ENCODE assay signal across 9 mouse cellular contexts in the genomic region with DNA sequence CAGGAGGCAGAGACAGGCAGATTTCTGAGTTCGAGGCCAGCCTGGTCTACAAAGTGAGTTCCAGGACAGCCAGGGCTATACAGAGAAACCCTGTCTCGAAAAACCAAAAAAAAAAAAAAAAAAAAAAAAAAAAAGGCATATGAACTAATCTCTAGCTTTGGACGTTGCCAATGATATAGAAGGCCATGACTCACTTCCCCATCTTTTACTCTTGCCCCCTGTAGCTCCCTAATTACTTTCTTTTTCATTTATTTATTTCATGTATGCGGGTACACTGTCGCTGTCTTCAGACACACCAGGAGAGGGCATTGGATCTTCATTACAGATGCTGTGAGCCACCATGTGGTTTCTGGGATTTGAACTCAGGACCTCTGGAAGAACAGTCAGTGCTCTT. TPM values are rescaled to one million over a fixed set of nuclear protein-coding genes. Genes with fewer than 3 reads are reported as not detected.
DNase-seq lines count a peak whose midpoint lies in the region; ATAC-seq and TF ChIP-seq lines count a peak whose summit lies in the region.
"Not testable (repeated sequence)": the region's sequence is repeated elsewhere in the genome, so short reads cannot be mapped to it uniquely, and the experiment has no call there.
"Had no signal": no experiment of that assay in that cellular context is flagged by ENCODE, and none has a peak within 500 bp of the region (broad histone marks: within the 10 kb centered on the region; RNA-seq: fewer than 3 reads in every experiment).

No protein-coding gene starts in this region.

- H3K79me2 ChIP-seq in CH12.LX (replicated peaks; ENCODE audit: control insufficient read depth, extremely low read depth, insufficient read depth, poor library complexity, severe bottlenecking) (peaks cover 12% of the 10 kb centered on the region), MEL (ENCODE audit: control insufficient read depth, insufficient read depth, low read length, poor library complexity) (peaks cover 21% of the 10 kb centered on the region), macrophage (ENCODE audit: inconsistent target) (peaks cover 35% of the 10 kb centered on the region)

- in situ Hi-C loops in CH12.LX (cut with MboI; ENCODE audit: low pct_ligation_motif_present, low pct_unique_long_range_greater_than_20kb, low sequenced_read_pairs), result not testable (repeated sequence)

- peaks cover 15 to 29% of the 10 kb centered on the region in 2 experiments for H3K36me3 ChIP-seq in CH12.LX (replicated peaks in 1 of 2; ENCODE audit: control insufficient read depth in 1 of 2, insufficient read depth in 1 of 2, low read length in 1 of 2)
- H3K36me3 ChIP-seq in MEL (ENCODE audit: control insufficient read depth in 1 of 2, insufficient read depth in 2 of 2, low read length in 2 of 2), result peaks cover 10 to 23% of the 10 kb centered on the region in 2 experiments
- not testable (repeated sequence) for H3K36me3 ChIP-seq in liver, embryonic 11.5 days (ENCODE audit: control insufficient read depth, insufficient read depth, low read length); liver, embryonic 13.5 days; macrophage (ENCODE audit: inconsistent target); spleen, adult 2 months (ENCODE audit: control insufficient read depth, insufficient read depth, low read length)

- peak overlapping the region; percentile 80 for H3K27ac ChIP-seq in CH12.LX (ENCODE audit: insufficient read depth, low read depth)
- H3K27ac ChIP-seq in MEL (ENCODE audit: control insufficient read depth, low read depth, low read length), result peak overlapping the region; percentile 97
- H3K27ac ChIP-seq in bone marrow macrophage, adult 2 months (ENCODE audit: insufficient read depth, low read depth, low read length), result peak overlapping the region; percentile 99
- peak overlapping the region; percentile 28; the same call in 1 of the 2 replicates for H3K27ac ChIP-seq in liver, embryonic 11.5 days (ENCODE audit: low read depth, low read length)
- H3K27ac ChIP-seq in liver, embryonic 13.5 days, result peak overlapping the region; percentile 66; the same call in 1 of the 2 replicates
- peak overlapping the region; percentile 91 for H3K27ac ChIP-seq in macrophage
- H3K27ac ChIP-seq in spleen, adult 2 months (ENCODE audit: insufficient read depth, low read length), result peak overlapping the region; percentile 79

- H3K4me2 ChIP-seq in CH12.LX (ENCODE audit: insufficient read depth, low read depth, poor library complexity, severe bottlenecking), result peak overlapping the region; percentile 75
- peak overlapping the region; percentile 63; the same call in 1 of the 2 replicates for H3K4me2 ChIP-seq in liver, embryonic 11.5 days
- peak overlapping the region; percentile 55; the same call in 1 of the 2 replicates for H3K4me2 ChIP-seq in liver, embryonic 13.5 days

- TF ChIP-seq CTCF in CH12.LX (conservative IDR thresholded peaks at IDR 0.05 in 1 of 2, IDR thresholded peaks at IDR 0.05 in 1 of 2; ENCODE audit: low read depth in 2 of 2, low read length in 2 of 2); bone marrow macrophage, adult 2 months (IDR thresholded peaks at IDR 0.05; ENCODE audit: low read depth, low read length); spleen, adult 2 months (IDR thresholded peaks at IDR 0.05; ENCODE audit: extremely low read depth, insufficient read depth, insufficient read length, insufficient replicate concordance): not testable (repeated sequence)
- peak in 1 of 3 experiments; percentile 31; a peak in 2 of 6 replicates for TF ChIP-seq CTCF in MEL (IDR thresholded peaks at IDR 0.05 in 2 of 3, conservative IDR thresholded peaks at IDR 0.05 in 1 of 3; ENCODE audit: control insufficient read depth in 1 of 3, insufficient read depth in 1 of 3, low read depth in 2 of 3, low read length in 3 of 3, poor library complexity in 1 of 3, severe bottlenecking in 1 of 3)

- WGBS in liver, embryonic 11.5 days, result 75% methylated on average over 4 of the region's 5 CpGs
- WGBS in liver, embryonic 13.5 days (ENCODE audit: insufficient replicate concordance), result 58% methylated on average over 4 of the region's 5 CpGs
- WGBS in macrophage (ENCODE audit: missing documents), result 70% methylated on average over 2 of the region's 5 CpGs
- 55% methylated on average over 5 of the region's 5 CpGs for WGBS in spleen, adult 2 months

- peak overlapping the region in 2 of 3 experiments; percentile 59 to 61 for H3K4me3 ChIP-seq in CH12.LX (replicated peaks in 1 of 3; ENCODE audit: low read depth in 2 of 3, low read length in 2 of 3, poor library complexity in 1 of 3)
- H3K4me3 ChIP-seq in MEL (ENCODE audit: control insufficient read depth in 1 of 2, insufficient read depth in 1 of 2, low read depth in 2 of 2, low read length in 2 of 2), result peak overlapping the region; percentile 63 to 75
- peak overlapping the region; percentile 69 for H3K4me3 ChIP-seq in bone marrow macrophage, adult 2 months (ENCODE audit: insufficient read depth, low read length)
- H3K4me3 ChIP-seq in liver, embryonic 11.5 days (ENCODE audit: low read depth, low read length); liver, embryonic 13.5 days (replicated peaks); macrophage (ENCODE audit: inconsistent target); spleen, adult 2 months (ENCODE audit: extremely low read depth, insufficient read depth, insufficient read length): not testable (repeated sequence)

- dilution Hi-C loops in CH12.LX (cut with MboI; ENCODE audit: extremely low pct_ligation_motif_present, extremely low pct_unique_long_range_greater_than_20kb, low sequenced_read_pairs), result not testable (repeated sequence)

- TF ChIP-seq RAD21 in CH12.LX (IDR thresholded peaks at IDR 0.05; ENCODE audit: low read depth, low read length); MEL (IDR thresholded peaks at IDR 0.05; ENCODE audit: low read depth, low read length): not testable (repeated sequence)

- H3K9me3 ChIP-seq in CH12.LX (replicated peaks; ENCODE audit: low read length); MEL (replicated peaks; ENCODE audit: insufficient read depth, low read length); liver, embryonic 11.5 days (ENCODE audit: control insufficient read depth, low read length); liver, embryonic 13.5 days (replicated peaks): not testable (repeated sequence)

- not testable (repeated sequence) for H3K4me1 ChIP-seq in CH12.LX (ENCODE audit: control insufficient read depth in 1 of 2, insufficient read depth in 2 of 2); liver, embryonic 11.5 days (replicated peaks; ENCODE audit: control insufficient read depth, insufficient read depth, low read length); spleen, adult 2 months (ENCODE audit: control insufficient read depth, insufficient read depth, insufficient read length)
- peaks cover 3 to 23% of the 10 kb centered on the region in 2 experiments for H3K4me1 ChIP-seq in MEL (ENCODE audit: control insufficient read depth in 1 of 2, insufficient read depth in 2 of 2, low read length in 2 of 2)
- H3K4me1 ChIP-seq in bone marrow macrophage, adult 2 months (ENCODE audit: control insufficient read depth, insufficient read depth, low read length), result peaks cover 21% of the 10 kb centered on the region
- H3K4me1 ChIP-seq in liver, embryonic 13.5 days (replicated peaks), result peaks cover 12% of the 10 kb centered on the region

- H3K9ac ChIP-seq in CH12.LX (ENCODE audit: insufficient read depth, low read depth), result peak overlapping the region; percentile 59; the same call in 1 of the 2 replicates
- H3K9ac ChIP-seq in MEL (ENCODE audit: control insufficient read depth, low read depth, low read length, poor library complexity, severe bottlenecking), result peak overlapping the region; percentile 85
- H3K9ac ChIP-seq in liver, embryonic 11.5 days (ENCODE audit: low read depth, low read length); liver, embryonic 13.5 days: not testable (repeated sequence)

- not testable (repeated sequence) for TF ChIP-seq POLR2A in CH12.LX (IDR thresholded peaks at IDR 0.05; ENCODE audit: low read depth, low read length); MEL (IDR thresholded peaks at IDR 0.05; ENCODE audit: control insufficient read depth in 1 of 2, insufficient read depth in 1 of 2, low read depth in 1 of 2, low read length in 2 of 2, poor library complexity in 1 of 2); bone marrow macrophage, adult 2 months (IDR thresholded peaks at IDR 0.05; ENCODE audit: borderline replicate concordance, low read depth, low read length); spleen, adult 2 months (IDR thresholded peaks at IDR 0.05; ENCODE audit: low read depth, low read length)

- TF ChIP-seq EP300 in CH12.LX (IDR thresholded peaks at IDR 0.05; ENCODE audit: low read length), result not testable (repeated sequence)
- TF ChIP-seq EP300 in MEL (IDR thresholded peaks at IDR 0.05; ENCODE audit: low read depth in 1 of 2, low read length in 2 of 2), result peak; percentile 40 to 61; a peak in 3 of 4 replicates

- not testable (repeated sequence) for H3K27me3 ChIP-seq in CH12.LX (replicated peaks); MEL (ENCODE audit: control insufficient read depth in 1 of 2, insufficient read depth in 2 of 2, low read length in 2 of 2); liver, embryonic 11.5 days (replicated peaks; ENCODE audit: control insufficient read depth, insufficient read depth, low read length); liver, embryonic 13.5 days; spleen, adult 2 months (ENCODE audit: control insufficient read depth, insufficient read depth, low read length)

- DNase-seq in 416B (ENCODE audit: low read depth) (peak; percentile 58), MEL (ENCODE audit: low read depth, low spot score) (peak; percentile 77)
- DNase-seq in CH12.LX (ENCODE audit: extremely low read depth); liver, embryonic 11.5 days (ENCODE audit: low spot score); liver, embryonic 13.5 days; spleen, adult 2 months (ENCODE audit: low read depth in 1 of 2, low spot score in 2 of 2): not testable (repeated sequence)

- ATAC-seq in liver, embryonic 11.5 days (replicated peaks; ENCODE audit: low FRiP score); liver, embryonic 13.5 days (ENCODE audit: low read depth): not testable (repeated sequence)

RNA-seq across cellular contexts. Expression of gene Was, which starts 0.7 kb away (rescaled TPM):
- total RNA-seq in CH12.LX (2012; rRNA removed) (47.0 and 58.1 TPM in 2 replicates), CH12.LX (2014; rRNA removed) (53.9 and 63.5 TPM in 2 replicates), MEL (2012; rRNA removed) (133 and 146 TPM in 2 replicates)
- polyA plus RNA-seq in CH12.LX (2012; ENCODE audit: insufficient read length, low read depth) (75.6 and 83.7 TPM in 2 replicates), MEL (2012; ENCODE audit: insufficient read depth in 1 of 2, insufficient read length in 2 of 2, low read depth in 1 of 2, low replicate concordance in 2 of 2, missing spikeins in 1 of 2) (100 to 1,000 TPM in 1 of 2 experiments, not detected in 1; 167 TPM), macrophage (2018) (81.5 to 139 TPM (median 109 TPM) in 3 replicates)
- 82.7 and 86.3 TPM in 2 replicates for polyA plus RNA-seq in bone marrow macrophage, adult 2 months (2012; ENCODE audit: insufficient read depth, insufficient read length, missing spikeins)
- 6.5 and 6.7 TPM in 2 replicates for polyA plus RNA-seq in liver, embryonic 11.5 days (2014; fragmentation: Nextera tagmentation; extraction: Ambion mirVana)
- 2.4 and 3.4 TPM in 2 replicates for polyA plus RNA-seq in liver, embryonic 13.5 days (2015; fragmentation: Nextera tagmentation; extraction: Ambion mirVana)
- total RNA-seq in macrophage (2018; cell fraction: chromatin; rRNA removed), result 100 to 1,000 TPM in 3 of 26 experiments, 10 to 100 TPM in 20, 1 to 10 TPM in 3; 5.4 to 130 (median 62.4) TPM
- total RNA-seq in macrophage (2018; cell fraction: cytosol; rRNA removed), result 100 to 1,000 TPM in 7 of 26 experiments, 10 to 100 TPM in 19; 56.7 to 111 (median 90.7) TPM
- 10 to 100 TPM; 13.2 to 84.9 (median 39.9) TPM for total RNA-seq in macrophage (2018; cell fraction: nucleus; rRNA removed)
- polyA plus RNA-seq in spleen, adult 2 months (2012; rRNA removed), result 52.2 and 65.4 TPM in 2 replicates
- polyA plus RNA-seq: forebrain, embryonic 16.5 days had no signal

RNA-seq across cellular contexts. Expression of gene Suv39h1, which starts 16.4 kb away (rescaled TPM):
- total RNA-seq in CH12.LX (2012; rRNA removed) (40.6 and 46.4 TPM in 2 replicates), CH12.LX (2014; rRNA removed) (71.5 and 73.7 TPM in 2 replicates), MEL (2012; rRNA removed) (103 and 104 TPM in 2 replicates)
- polyA plus RNA-seq in CH12.LX (2012; ENCODE audit: insufficient read length, low read depth) (48.4 and 51.4 TPM in 2 replicates), MEL (2012; ENCODE audit: insufficient read depth in 1 of 2, insufficient read length in 2 of 2, low read depth in 1 of 2, low replicate concordance in 2 of 2, missing spikeins in 1 of 2) (100 to 1,000 TPM; 122 to 129 TPM), macrophage (2018) (9.2 to 19.9 TPM (median 11.6 TPM) in 3 replicates)
- 23.6 and 27.3 TPM in 2 replicates for polyA plus RNA-seq in bone marrow macrophage, adult 2 months (2012; ENCODE audit: insufficient read depth, insufficient read length, missing spikeins)
- 81.5 and 83.6 TPM in 2 replicates for polyA plus RNA-seq in liver, embryonic 11.5 days (2014; fragmentation: Nextera tagmentation; extraction: Ambion mirVana)
- polyA plus RNA-seq in liver, embryonic 13.5 days (2015; fragmentation: Nextera tagmentation; extraction: Ambion mirVana), result 40.2 and 47.3 TPM in 2 replicates
- 10 to 100 TPM in 20 of 26 experiments, 1 to 10 TPM in 6; 5.6 to 28.2 (median 15.0) TPM for total RNA-seq in macrophage (2018; cell fraction: chromatin; rRNA removed)
- 10 to 100 TPM in 21 of 26 experiments, 1 to 10 TPM in 5; 6.3 to 15.3 (median 10.6) TPM for total RNA-seq in macrophage (2018; cell fraction: cytosol; rRNA removed)
- 10 to 100 TPM in 21 of 26 experiments, 1 to 10 TPM in 5; 7.4 to 40.0 (median 14.6) TPM for total RNA-seq in macrophage (2018; cell fraction: nucleus; rRNA removed)
- polyA plus RNA-seq in spleen, adult 2 months (2012; rRNA removed), result 14.1 and 17.4 TPM in 2 replicates

RNA-seq across cellular contexts. Expression of gene Wdr13, which starts 41.7 kb away (rescaled TPM):
- total RNA-seq in CH12.LX (2012; rRNA removed) (9.3 and 11.9 TPM in 2 replicates), CH12.LX (2014; rRNA removed) (7.6 and 9.4 TPM in 2 replicates), MEL (2012; rRNA removed) (23.8 and 29.6 TPM in 2 replicates)
- polyA plus RNA-seq in CH12.LX (2012; ENCODE audit: insufficient read length, low read depth) (12.7 and 13.0 TPM in 2 replicates), MEL (2012; ENCODE audit: insufficient read depth in 1 of 2, insufficient read length in 2 of 2, low read depth in 1 of 2, low replicate concordance in 2 of 2, missing spikeins in 1 of 2) (10 to 100 TPM in 1 of 2 experiments, not detected in 1; 46.8 TPM), macrophage (2018) (19.0 to 31.3 TPM (median 22.7 TPM) in 3 replicates)
- polyA plus RNA-seq in bone marrow macrophage, adult 2 months (2012; ENCODE audit: insufficient read depth, insufficient read length, missing spikeins), result 59.1 and 61.3 TPM in 2 replicates
- 15.9 and 17.7 TPM in 2 replicates for polyA plus RNA-seq in liver, embryonic 11.5 days (2014; fragmentation: Nextera tagmentation; extraction: Ambion mirVana)
- polyA plus RNA-seq in liver, embryonic 13.5 days (2015; fragmentation: Nextera tagmentation; extraction: Ambion mirVana), result 6.8 and 7.1 TPM in 2 replicates
- 100 to 1,000 TPM in 24 of 26 experiments, 10 to 100 TPM in 2; 83.5 to 199 (median 147) TPM for total RNA-seq in macrophage (2018; cell fraction: chromatin; rRNA removed)
- total RNA-seq in macrophage (2018; cell fraction: cytosol; rRNA removed), result 10 to 100 TPM; 13.1 to 29.5 (median 20.7) TPM
- total RNA-seq in macrophage (2018; cell fraction: nucleus; rRNA removed), result 100 to 1,000 TPM in 14 of 26 experiments, 10 to 100 TPM in 12; 53.6 to 178 (median 103) TPM
- 64.1 and 85.8 TPM in 2 replicates for polyA plus RNA-seq in spleen, adult 2 months (2012; rRNA removed)

RNA-seq across cellular contexts. Expression of gene Rbm3, which starts 54.7 kb away (rescaled TPM):
- total RNA-seq in CH12.LX (2012; rRNA removed), result 681 and 877 TPM in 2 replicates
- 2,152 and 2,409 TPM in 2 replicates for total RNA-seq in CH12.LX (2014; rRNA removed)
- polyA plus RNA-seq in CH12.LX (2012; ENCODE audit: insufficient read length, low read depth), result 639 and 778 TPM in 2 replicates
- 906 and 1,021 TPM in 2 replicates for total RNA-seq in MEL (2012; rRNA removed)
- 100 to 1,000 TPM in 1 of 2 experiments, not detected in 1; 750 TPM for polyA plus RNA-seq in MEL (2012; ENCODE audit: insufficient read depth in 1 of 2, insufficient read length in 2 of 2, low read depth in 1 of 2, low replicate concordance in 2 of 2, missing spikeins in 1 of 2)
- 290 and 322 TPM in 2 replicates for polyA plus RNA-seq in bone marrow macrophage, adult 2 months (2012; ENCODE audit: insufficient read depth, insufficient read length, missing spikeins)
- polyA plus RNA-seq in liver, embryonic 11.5 days (2014; fragmentation: Nextera tagmentation; extraction: Ambion mirVana), result 469 and 471 TPM in 2 replicates
- polyA plus RNA-seq in liver, embryonic 13.5 days (2015; fragmentation: Nextera tagmentation; extraction: Ambion mirVana), result 328 and 361 TPM in 2 replicates
- 100 to 1,000 TPM; 272 to 476 (median 351) TPM for total RNA-seq in macrophage (2018; cell fraction: chromatin; rRNA removed)
- total RNA-seq in macrophage (2018; cell fraction: cytosol; rRNA removed), result 100 to 1,000 TPM; 267 to 548 (median 365) TPM
- 100 to 1,000 TPM; 263 to 553 (median 338) TPM for total RNA-seq in macrophage (2018; cell fraction: nucleus; rRNA removed)
- 335 to 573 TPM (median 513 TPM) in 3 replicates for polyA plus RNA-seq in macrophage (2018)
- polyA plus RNA-seq in spleen, adult 2 months (2012; rRNA removed), result 89.2 and 95.6 TPM in 2 replicates

Comparison
In these comparisons a context has a peak if more than half of its experiments do, and no peak if none do; other contexts are left out.
1. H3K27ac ChIP-seq: peak in every context shown above with its lines; median percentile 99 in bone marrow macrophage, adult 2 months; 97 in MEL; 91 in macrophage; 80 in CH12.LX; 79 in spleen, adult 2 months; 66 in liver, embryonic 13.5 days; 28 in liver, embryonic 11.5 days.